Mouse (Mus musculus): ENCODE data around the gene Ccp110. TPM values are rescaled to one million over a fixed set of nuclear protein-coding genes. Genes with fewer than 3 reads are reported as not detected.

Ccp110 gene
- total and polyA plus RNA-seq, 3 experiments, result 10.4 to 12.3 TPM; not detected in 1

DNA sequence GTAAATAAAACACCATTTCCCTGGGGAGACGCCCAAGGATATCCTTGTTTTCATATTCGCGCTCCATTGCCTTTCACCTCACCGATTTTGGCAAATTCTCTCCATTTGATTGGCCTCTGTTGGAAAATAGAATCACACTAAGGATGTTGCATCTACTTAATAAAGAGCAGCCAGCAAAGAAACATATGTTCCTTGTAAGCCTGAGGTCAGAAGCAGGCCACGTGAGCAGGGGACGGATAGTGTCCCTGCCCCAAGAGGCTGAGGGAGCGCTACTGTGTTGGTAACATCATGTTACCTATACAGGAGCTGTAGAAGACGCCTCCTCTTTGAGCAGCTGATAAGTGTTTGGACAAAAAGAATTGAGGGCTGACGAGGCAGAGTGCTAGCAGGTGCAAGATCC lies 64.1 kb downstream of the Ccp110 start:
- H3K27me3 ChIP-seq (ENCODE audit: control insufficient read depth in 1 of 2, insufficient read depth in 2 of 2, low read length in 2 of 2), result no peaks in the 10 kb centered on the region

DNA sequence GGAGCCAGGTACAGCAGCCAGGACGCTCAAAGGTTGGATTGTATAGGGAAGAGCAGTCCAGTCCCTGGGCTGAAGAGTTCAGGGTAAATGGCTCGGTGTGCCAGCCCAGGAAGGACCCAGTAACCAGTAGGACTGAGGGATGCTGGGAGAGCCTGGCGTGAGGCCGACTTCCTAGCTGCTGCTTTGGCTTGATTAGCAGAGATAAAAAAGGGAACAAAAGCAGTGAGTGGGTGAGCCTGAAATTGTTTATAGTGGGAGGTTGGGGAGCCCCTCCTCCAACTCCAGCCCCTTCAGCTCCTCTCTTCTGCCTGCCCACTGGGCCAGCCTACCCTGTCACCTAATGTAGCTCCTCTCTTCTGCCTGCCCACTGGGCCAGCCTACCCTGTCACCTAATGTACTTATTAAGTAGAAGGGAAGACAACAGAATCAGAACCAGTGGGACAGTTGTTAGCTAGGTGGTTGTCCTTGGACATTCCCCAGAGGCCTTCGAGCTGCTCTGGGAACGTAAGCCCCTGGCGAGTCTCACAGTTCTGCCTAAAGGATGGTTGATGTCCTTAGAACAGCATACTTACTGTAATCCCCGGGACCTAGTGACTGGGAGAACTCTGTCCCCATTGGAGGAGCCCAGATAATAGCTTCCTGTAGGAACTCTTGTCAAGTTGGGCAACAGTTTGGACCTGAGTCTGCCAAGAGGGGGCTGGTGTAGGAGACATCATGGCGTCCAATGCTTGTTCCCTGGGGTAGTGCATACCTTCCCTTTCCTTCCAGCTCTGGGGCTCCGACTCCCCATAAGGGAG lies 65.4 kb downstream of the Ccp110 start:
- H3K4me1 ChIP-seq (ENCODE audit: control insufficient read depth in 1 of 2, insufficient read depth in 2 of 2, low read length in 2 of 2), result peaks cover 0 to 12% of the 10 kb centered on the region in 2 experiments; a peak in 3 of 4 replicates
- peak overlapping the region; percentile 33; the same call in 1 of the 2 replicates for H3K27ac ChIP-seq (ENCODE audit: control insufficient read depth, low read depth, low read length)
- peak; percentile 60 for DNase-seq (ENCODE audit: low read depth, low spot score)
- TF ChIP-seq EP300 (IDR thresholded peaks at IDR 0.05; ENCODE audit: low read depth in 1 of 2, low read length in 2 of 2), result peak in 1 of 2 experiments; percentile 24; a peak in 1 of 4 replicates
- TF ChIP-seq HCFC1 (IDR thresholded peaks at IDR 0.05; ENCODE audit: low read depth, low read length), result peak; percentile 43; the same call in 1 of the 2 replicates
- TF ChIP-seq SIN3A (IDR thresholded peaks at IDR 0.05; ENCODE audit: low read length), result no peak
- 0 out of 2 replicates have a peak, but pooled peaks have one; percentile 6 for TF ChIP-seq ELF1 (IDR thresholded peaks at IDR 0.05; ENCODE audit: low read depth, low read length)
- no peaks in the 10 kb centered on the region for H3K79me2 ChIP-seq (ENCODE audit: control insufficient read depth, insufficient read depth, low read length, poor library complexity)
- 0 out of 2 replicates have a peak overlapping the region, but pooled peaks have one; percentile 25 for H3K9ac ChIP-seq (ENCODE audit: control insufficient read depth, low read depth, low read length, poor library complexity, severe bottlenecking)
- H3K36me3 ChIP-seq (ENCODE audit: control insufficient read depth in 1 of 2, insufficient read depth in 2 of 2, low read length in 2 of 2), result peaks cover 0 to 9% of the 10 kb centered on the region in 2 experiments; a peak in 2 of 4 replicates
- no peaks in the 10 kb centered on the region for H3K9me3 ChIP-seq (replicated peaks; ENCODE audit: insufficient read depth, low read length)
- H3K4me3 ChIP-seq (ENCODE audit: control insufficient read depth in 1 of 2, insufficient read depth in 1 of 2, low read depth in 2 of 2, low read length in 2 of 2), result no peak overlapping the region
- H3K27me3 ChIP-seq (ENCODE audit: control insufficient read depth in 1 of 2, insufficient read depth in 2 of 2, low read length in 2 of 2), result no peaks in the 10 kb centered on the region

More for the DNA sequence above, 64.1 kb downstream of the Ccp110 start:
- Histone ChIP-seq H3K36me3 (ENCODE audit: control insufficient read depth in 1 of 2, insufficient read depth in 2 of 2, low read length in 2 of 2) (peaks cover 0 to 9% of the 10 kb centered on the region in 2 experiments; a peak in 2 of 4 replicates), H3K27ac (ENCODE audit: control insufficient read depth, low read depth, low read length) (no peak overlapping the region), H3K9ac (ENCODE audit: control insufficient read depth, low read depth, low read length, poor library complexity, severe bottlenecking) (no peak overlapping the region), H3K9me3 (replicated peaks; ENCODE audit: insufficient read depth, low read length) (no peaks in the 10 kb centered on the region), H3K4me3 (ENCODE audit: control insufficient read depth in 1 of 2, insufficient read depth in 1 of 2, low read depth in 2 of 2, low read length in 2 of 2) (no peak overlapping the region), H3K4me1 (ENCODE audit: control insufficient read depth in 1 of 2, insufficient read depth in 2 of 2, low read length in 2 of 2) (peaks cover 0 to 12% of the 10 kb centered on the region in 2 experiments; a peak in 3 of 4 replicates), H3K79me2 (ENCODE audit: control insufficient read depth, insufficient read depth, low read length, poor library complexity) (no peaks in the 10 kb centered on the region)
- no peak for TF ChIP-seq MAZ (IDR thresholded peaks at IDR 0.05; ENCODE audit: low read depth, low read length)
- TF ChIP-seq MYB (IDR thresholded peaks at IDR 0.05; ENCODE audit: low read depth, low read length), result no peak
- TF ChIP-seq GABPA (IDR thresholded peaks at IDR 0.05; ENCODE audit: low read depth, low read length), result no peak
- TF ChIP-seq ZMIZ1 (IDR thresholded peaks at IDR 0.05; ENCODE audit: low read depth, low read length), result no peak
- TF ChIP-seq MAFK (IDR thresholded peaks at IDR 0.05; ENCODE audit: borderline replicate concordance, low read depth, low read length), result no peak
- no peak for TF ChIP-seq TAL1 (IDR thresholded peaks at IDR 0.05; ENCODE audit: low read length)
- TF ChIP-seq USF2 (IDR thresholded peaks at IDR 0.05; ENCODE audit: borderline replicate concordance in 1 of 2, insufficient read depth in 1 of 2, low read depth in 1 of 2, low read length in 2 of 2), result no peak
- TF ChIP-seq UBTF (IDR thresholded peaks at IDR 0.05; ENCODE audit: borderline replicate concordance, insufficient read depth, low read depth, low read length), result no peak
- TF ChIP-seq SMC3 (IDR thresholded peaks at IDR 0.05; ENCODE audit: low read depth, low read length), result no peak
- TF ChIP-seq CHD2 (IDR thresholded peaks at IDR 0.05; ENCODE audit: low read length), result no peak
- no peak for DNase-seq (ENCODE audit: low read depth, low spot score)

All from MEL (cell line).